Mouse (Mus musculus) forebrain, embryonic 14.5 days (tissue): ENCODE data around the gene Il2rg. TPM values are rescaled to one million over a fixed set of nuclear protein-coding genes. Genes with fewer than 3 reads are reported as not detected.
A peak's percentile ranks its signal among the peaks of the same experiment; 100 is the strongest.

Experiments used
- ATAC-seq: fragments of 200-750 bp; cut with Nextera tagmentation; 2 replicates; pipeline ENCODE4 v1.8.0; 2017; ENCODE audit warnings: mild to moderate bottlenecking, moderate library complexity
- DNase-seq: peaks from one replicate; pipeline ENCODE4 v3.0.0-alpha.2; 2015; ENCODE audit warnings: low spot score
- H3K27ac ChIP-seq: fragments of 300-500 bp; sonication (generic); 2 replicates; pipeline ENCODE4 v1.5.1; 2014; ENCODE audit warnings: low read depth, mild to moderate bottlenecking, control low read depth, low read length, moderate library complexity
- H3K27me3 ChIP-seq: fragments of 300-500 bp; sonication (generic); replicated peaks from 2 replicates; pipeline ENCODE4 v1.6.1; 2014; ENCODE audit warnings: low read length, control low read depth, mixed read lengths; ENCODE audit not compliant: control insufficient read depth, insufficient read depth
- H3K36me3 ChIP-seq: fragments of 300-500 bp; sonication (generic); 2 replicates; pipeline ENCODE4 v1.6.1; 2014; ENCODE audit warnings: low read length, control low read depth; ENCODE audit not compliant: control insufficient read depth, insufficient read depth
- H3K4me1 ChIP-seq: fragments of 300-500 bp; sonication (generic); 2 replicates; pipeline ENCODE4 v1.6.1; 2014; ENCODE audit warnings: antibody characterized with exemption, low read length, control low read depth; ENCODE audit not compliant: control insufficient read depth, insufficient read depth
- H3K4me2 ChIP-seq: fragments of 300-500 bp; sonication (generic); 2 replicates; pipeline ENCODE4 v1.6.1; 2014; ENCODE audit warnings: mild to moderate bottlenecking, control low read depth, low read length
- H3K4me3 ChIP-seq: fragments of 300-500 bp; sonication (generic); 2 replicates; pipeline ENCODE4 v1.5.1; 2014; ENCODE audit warnings: low read depth, low read length, control low read depth
- H3K9ac ChIP-seq: fragments of 300-500 bp; sonication (generic); 2 replicates; pipeline ENCODE4 v1.6.1; 2014; ENCODE audit warnings: mild to moderate bottlenecking, low read length, control low read depth, moderate library complexity
- H3K9me3 ChIP-seq: fragments of 300-500 bp; sonication (generic); replicated peaks from 2 replicates; pipeline ENCODE4 v1.6.1; 2016; ENCODE audit warnings: low read length, control low read depth, mixed read lengths; ENCODE audit not compliant: control insufficient read depth
- WGBS: fragments of 180-500 bp; shearing (Covaris S2); extraction: QIAGEN DNeasy Blood & Tissue Kit; methylation state at CpG from one replicate; pipeline ENCODE4 v1.1.7; 2014; 5-methylcytosine and 5-hydroxymethylcytosine counted together
- polyA plus RNA-seq: library from polyadenylated mRNA; unstranded; fragments of >200 nt; fragmentation: Nextera tagmentation; extraction: Ambion mirVana; gene quantifications from 2 replicates; pipeline ENCODE4 v1.2.1, GENCODE M21; 2014

Gene Il2rg
- polyA plus RNA-seq, 1 experiment from 2014 or later = 6.2 TPM

DNA sequence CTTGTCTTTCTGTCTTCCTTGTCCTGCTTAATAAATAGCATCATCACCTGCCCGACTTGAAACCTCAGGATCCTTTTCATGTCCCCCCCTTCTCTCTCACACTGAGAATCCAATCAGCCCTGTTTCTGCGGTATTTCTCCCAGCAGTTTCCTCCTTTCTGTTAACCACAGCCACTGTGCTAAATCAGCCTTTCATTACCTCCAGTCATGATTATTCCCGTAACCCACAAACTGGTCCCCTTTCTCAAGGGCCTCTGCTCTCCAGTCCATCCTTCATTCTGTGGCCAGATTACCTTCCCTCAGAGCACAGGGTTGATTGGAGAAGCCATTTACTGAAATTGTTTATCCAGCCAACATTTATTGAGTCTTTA is 685 bp upstream of the Il2rg start, which contains the start of gene Gm20489:
TSS of gene Gm20489 (minus strand) at position 269 of the 370 bp plus-strand sequence.
- Histone ChIP-seq H3K27ac (no peak within 1 kb of the TSS), H3K36me3 (no peaks in the 10 kb centered on the region), H3K27me3 (no peaks in the 10 kb centered on the region), H3K4me3 (no peak within 1 kb of the TSS), H3K9ac (no peak within 1 kb of the TSS), H3K4me1 (no peaks in the 10 kb centered on the region), H3K9me3 (no peaks in the 10 kb centered on the region), H3K4me2 (no peak within 1 kb of the TSS)
- 68% methylated on average over 3 of the region's 3 CpGs for WGBS
- DNase-seq (no peak), ATAC-seq (no peak)

DNA sequence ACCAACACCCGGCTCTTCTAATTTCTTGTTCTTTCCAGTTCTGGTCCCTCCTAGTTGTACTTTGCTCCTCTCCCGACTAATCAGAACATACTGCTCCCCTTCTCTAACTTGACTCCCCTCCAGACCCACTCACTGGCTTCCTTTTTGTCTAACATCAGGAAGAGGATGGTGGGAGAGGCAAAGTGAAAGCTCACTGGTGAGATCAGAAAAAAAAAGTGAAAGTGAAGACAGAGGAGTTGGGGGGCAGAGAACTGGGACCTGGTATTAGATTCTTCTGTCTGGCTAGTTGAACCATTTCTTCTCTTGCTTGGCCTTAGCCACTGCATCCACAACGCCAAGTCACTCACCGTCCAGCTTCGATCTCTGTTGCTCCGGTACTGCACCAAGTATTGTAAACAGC is 1.4 kb downstream of the Il2rg start:
- no peak overlapping the region for H3K27ac ChIP-seq
- no peaks in the 10 kb centered on the region for H3K9me3 ChIP-seq
- H3K9ac ChIP-seq = no peak overlapping the region
- ATAC-seq (no peak), DNase-seq (no peak)
- no peaks in the 10 kb centered on the region for H3K36me3 ChIP-seq
- H3K4me3 ChIP-seq = no peak overlapping the region
- no peaks in the 10 kb centered on the region for H3K27me3 ChIP-seq
- no peak overlapping the region for H3K4me2 ChIP-seq
- no peaks in the 10 kb centered on the region for H3K4me1 ChIP-seq
- 97% methylated on average over 6 of the region's 6 CpGs for WGBS

DNA sequence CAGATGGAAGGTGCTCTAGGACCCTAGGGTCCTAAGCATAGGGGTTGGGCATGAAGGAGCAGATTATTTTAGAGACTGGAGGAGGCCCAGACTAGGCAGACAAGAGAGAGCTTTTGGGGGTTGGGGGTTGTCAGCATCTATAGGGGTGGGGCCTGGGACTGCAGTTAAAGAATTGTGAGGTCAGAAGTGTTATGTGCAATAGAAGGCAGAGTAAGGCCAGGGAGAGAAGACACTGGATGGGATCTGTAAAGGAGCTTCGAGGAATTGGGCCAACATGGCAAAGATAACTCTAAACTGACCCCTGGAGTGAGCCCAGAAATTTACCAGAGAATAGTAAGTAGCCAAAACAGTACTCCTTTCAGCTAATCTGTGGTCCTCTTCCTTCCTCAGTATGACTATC is 4.2 kb downstream of the Il2rg start, which contains the start of gene Gm614:
TSS of gene Gm614 (minus strand) at position 101 of the 400 bp plus-strand sequence.
- no peak for ATAC-seq
- Histone ChIP-seq H3K36me3 (no peaks in the 10 kb centered on the region), H3K4me2 (no peak within 1 kb of the TSS), H3K4me1 (no peaks in the 10 kb centered on the region), H3K9ac (no peak within 1 kb of the TSS), H3K27me3 (no peaks in the 10 kb centered on the region), H3K4me3 (no peak within 1 kb of the TSS), H3K9me3 (no peaks in the 10 kb centered on the region), H3K27ac (no peak within 1 kb of the TSS)
- WGBS = 88% methylated on average over 1 of the region's 1 CpGs
- no peak for DNase-seq

DNA sequence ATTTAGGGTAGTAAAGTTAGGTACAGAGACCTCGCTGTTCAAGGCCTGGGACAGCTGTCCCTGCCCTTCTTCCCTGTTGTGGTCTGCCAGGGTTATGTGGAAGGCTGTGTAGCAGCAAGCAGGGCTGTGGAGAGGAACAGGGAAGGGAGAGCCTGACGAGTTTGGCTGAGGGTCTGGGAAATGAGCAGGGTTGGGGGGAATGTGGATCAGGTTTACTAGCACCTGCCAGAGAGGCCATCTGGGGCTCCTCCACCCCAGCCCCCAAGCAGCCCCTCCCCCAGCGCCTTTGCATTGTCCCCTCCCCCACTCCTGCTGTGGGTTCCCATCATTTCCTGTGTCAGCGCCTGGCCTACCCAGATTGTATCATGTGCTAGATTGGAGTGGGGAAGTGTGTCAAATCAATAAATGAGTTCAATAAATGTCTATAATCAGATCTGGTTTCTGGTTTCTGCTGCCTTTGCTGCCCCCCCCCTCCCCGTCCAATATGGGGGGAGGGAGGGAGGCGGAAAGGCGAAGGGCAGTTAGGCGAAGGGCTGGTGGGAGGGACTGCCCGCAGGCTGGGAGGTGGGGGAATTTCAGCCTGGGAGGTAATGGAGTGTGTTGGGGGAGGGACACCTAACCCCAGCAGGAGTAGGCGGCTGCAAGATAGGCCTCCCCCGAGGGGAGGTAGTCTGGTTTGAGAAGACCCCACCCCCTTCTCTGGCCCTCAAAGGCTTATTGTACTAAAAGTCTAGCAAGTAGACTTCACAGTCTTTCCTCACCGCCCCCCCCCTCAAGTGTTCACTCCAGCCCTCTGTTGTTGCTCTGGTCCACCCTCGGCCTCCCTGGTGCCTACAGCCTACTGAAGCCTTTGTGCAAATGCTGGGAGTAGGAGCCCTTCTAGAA is 7.4 kb downstream of the Il2rg start:
- Histone ChIP-seq H3K9me3 (no peaks in the 10 kb centered on the region), H3K4me2 (no peak overlapping the region), H3K27ac (no peak overlapping the region; the same call in 1 of the 2 replicates), H3K9ac (no peak overlapping the region), H3K27me3 (no peaks in the 10 kb centered on the region), H3K4me1 (no peaks in the 10 kb centered on the region), H3K4me3 (no peak overlapping the region), H3K36me3 (no peaks in the 10 kb centered on the region)
- 29% methylated on average over 13 of the region's 13 CpGs for WGBS
- ATAC-seq (peak; percentile 79), DNase-seq (peak; percentile 27)

DNA sequence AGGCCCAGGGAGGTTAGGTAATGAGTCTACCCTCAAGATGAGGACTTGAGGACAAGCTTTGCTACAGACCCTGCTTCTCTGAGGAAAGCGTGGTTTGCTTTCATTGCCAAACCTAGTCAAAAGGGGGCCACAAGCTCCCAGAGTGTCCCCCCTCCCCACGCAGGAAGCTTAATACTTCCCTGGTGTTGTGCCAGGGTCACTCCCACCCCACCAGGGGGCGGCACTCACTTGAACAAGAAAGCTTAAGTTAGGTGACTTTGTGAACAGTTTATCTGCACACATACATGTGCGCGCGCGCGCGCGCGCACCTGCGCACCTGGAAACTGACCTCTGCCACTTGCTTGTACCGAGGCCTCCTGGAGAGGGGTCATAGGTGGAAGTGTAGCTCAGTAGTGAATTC is 11.5 kb downstream of the Il2rg start:
- H3K27me3 ChIP-seq = no peaks in the 10 kb centered on the region

DNA sequence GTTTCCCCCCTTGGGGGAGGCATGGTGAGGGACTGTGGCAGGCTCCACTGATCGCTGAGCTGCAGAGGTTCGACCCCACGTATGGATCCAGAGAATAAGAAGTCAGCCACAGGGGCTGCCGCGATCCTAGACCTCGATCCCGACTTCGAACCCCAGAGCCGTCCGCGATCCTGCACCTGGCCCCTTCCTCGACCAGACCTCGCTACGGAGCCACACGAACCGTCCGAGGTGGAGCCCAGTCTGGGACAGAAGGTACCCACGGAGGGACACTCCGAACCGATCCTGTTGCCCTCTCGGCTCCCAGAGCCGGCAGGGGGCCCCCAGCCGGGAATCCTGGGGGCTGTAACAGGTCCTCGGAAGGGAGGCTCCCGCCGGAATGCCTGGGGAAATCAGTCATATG is 13.3 kb downstream of the Il2rg start:
- H3K4me2 ChIP-seq = peak overlapping the region; percentile 74
- WGBS = 19% methylated on average over 26 of the region's 26 CpGs
- no peaks in the 10 kb centered on the region for H3K36me3 ChIP-seq
- H3K4me3 ChIP-seq = peak overlapping the region; percentile 46
- no peak; the same call in 1 of the 2 replicates for ATAC-seq
- H3K27ac ChIP-seq = no peak overlapping the region
- DNase-seq = peak; percentile 3
- H3K9me3 ChIP-seq = no peaks in the 10 kb centered on the region
- H3K4me1 ChIP-seq = no peaks in the 10 kb centered on the region
- H3K27me3 ChIP-seq = no peaks in the 10 kb centered on the region
- peak overlapping the region; percentile 56 for H3K9ac ChIP-seq

More for the DNA sequence above, 11.5 kb downstream of the Il2rg start:
- H3K27ac ChIP-seq = no peak overlapping the region
- H3K4me2 ChIP-seq = no peak overlapping the region
- H3K9me3 ChIP-seq = no peaks in the 10 kb centered on the region
- H3K4me3 ChIP-seq = no peak overlapping the region
- ATAC-seq (no peak), DNase-seq (no peak)
- H3K36me3 ChIP-seq = no peaks in the 10 kb centered on the region
- H3K9ac ChIP-seq = no peak overlapping the region
- 84% methylated on average over 13 of the region's 13 CpGs for WGBS
- H3K4me1 ChIP-seq = no peaks in the 10 kb centered on the region

DNA sequence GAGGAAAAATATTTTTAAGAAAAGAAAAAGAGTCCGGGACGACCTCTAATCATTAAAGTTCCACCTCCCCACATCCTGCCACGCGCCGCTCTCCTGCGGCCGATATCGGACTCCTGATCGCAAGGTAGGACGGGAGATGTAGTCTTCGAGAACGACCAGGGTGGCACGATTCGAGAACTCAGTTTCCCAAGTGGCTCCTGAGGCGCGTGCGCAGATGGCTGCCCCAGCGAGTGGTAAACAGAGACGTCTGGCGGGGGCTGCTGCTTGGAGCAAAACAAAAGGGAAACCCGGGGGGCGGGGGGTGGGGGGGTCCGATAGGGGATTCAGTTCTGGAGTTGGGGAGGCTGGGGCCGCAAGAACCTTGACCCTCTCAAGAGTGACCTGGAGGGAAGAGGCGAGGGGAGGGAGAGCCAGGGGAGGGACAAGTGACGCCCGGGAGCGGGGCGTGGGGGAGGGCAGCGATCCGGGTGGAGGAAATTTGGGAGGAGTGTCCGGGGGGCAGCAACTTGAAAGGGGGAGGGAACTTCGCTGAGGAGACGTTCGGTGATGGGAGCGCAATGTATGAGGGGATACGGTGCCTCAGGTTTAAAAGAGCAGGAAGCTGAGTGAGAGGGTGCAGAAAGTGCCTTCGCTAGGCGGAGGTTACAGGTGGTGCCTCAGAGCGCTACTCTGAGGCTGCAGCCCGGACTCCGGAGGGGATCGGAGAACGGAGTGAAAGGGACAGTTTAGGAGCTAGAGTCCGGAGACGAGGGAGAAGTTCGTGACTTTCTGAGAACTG is 13.9 kb downstream of the Il2rg start, which contains the start of gene Foxo4:
TSS of gene Foxo4 (plus strand) at position 577 of the 778 bp plus-strand sequence.
- DNase-seq (peak; percentile 95), ATAC-seq (peak; percentile 95)
- Histone ChIP-seq H3K36me3 (no peaks in the 10 kb centered on the region), H3K9ac (peak within 1 kb of the TSS; percentile 56), H3K9me3 (no peaks in the 10 kb centered on the region), H3K27ac (no peak within 1 kb of the TSS), H3K4me3 (peak within 1 kb of the TSS; percentile 46), H3K27me3 (no peaks in the 10 kb centered on the region), H3K4me2 (peak within 1 kb of the TSS; percentile 74), H3K4me1 (no peaks in the 10 kb centered on the region)
- WGBS = 27% methylated on average over 47 of the region's 47 CpGs

DNA sequence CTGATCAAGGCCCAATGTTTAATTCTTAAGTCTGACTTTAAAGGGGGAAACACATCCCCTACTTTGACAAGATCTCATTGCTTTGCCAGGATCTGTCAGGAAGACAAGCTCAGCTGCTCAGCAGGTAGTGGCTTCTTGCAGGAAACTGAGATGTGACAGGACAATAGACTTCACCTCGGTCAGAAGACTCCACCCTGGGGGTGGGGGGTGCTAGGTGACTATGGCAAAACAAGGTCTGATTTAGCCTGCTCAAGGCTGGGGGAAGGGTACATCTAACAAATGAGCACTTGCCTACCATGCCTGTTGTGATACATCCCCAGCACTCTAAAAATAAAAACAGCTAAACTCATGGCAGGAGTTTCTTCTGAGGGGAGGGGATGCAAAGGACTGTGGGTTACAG is 23.0 kb downstream of the Il2rg start:
- no peak for DNase-seq
- no peak overlapping the region for H3K9ac ChIP-seq
- H3K4me1 ChIP-seq = no peaks in the 10 kb centered on the region
- H3K4me2 ChIP-seq = no peak overlapping the region
- no peaks in the 10 kb centered on the region for H3K9me3 ChIP-seq
- H3K27me3 ChIP-seq = no peaks in the 10 kb centered on the region
- no peak overlapping the region for H3K27ac ChIP-seq
- no peak for ATAC-seq
- no peaks in the 10 kb centered on the region for H3K36me3 ChIP-seq
- no peak overlapping the region for H3K4me3 ChIP-seq
- WGBS = 38% methylated on average over 1 of the region's 1 CpGs
